Mouse (Mus musculus) heart, embryonic 14.5 days (tissue): ENCODE measurements around the gene Asna1. TPM values are rescaled to one million over a fixed set of nuclear protein-coding genes. Genes with fewer than 3 reads are reported as not detected.

Experiments used
- ATAC-seq: fragments of 200-750 bp; cut with Nextera tagmentation; 2 replicates; pipeline ENCODE4 v1.8.0; 2017; ENCODE audit warnings: low read depth, moderate TSS enrichment; ENCODE audit not compliant: insufficient number of reproducible peaks, insufficient read depth, low FRiP score
- H3K27ac ChIP-seq, 2 experiments: fragments of 200-500 bp in 1 of 2; fragments of 300-500 bp in 1 of 2; sonication (generic) in 1 of 2; replicated peaks in 1 of 2; 2 replicates each; pipeline ENCODE4 v1.5.1; 2012 to 2014; ENCODE audit warnings: low read depth in 2 of 2, low read length in 2 of 2, control low read depth in 1 of 2, mild to moderate bottlenecking in 1 of 2, mixed read lengths in 1 of 2; ENCODE audit not compliant: control insufficient read depth in 1 of 2, insufficient read depth in 1 of 2
- H3K27me3 ChIP-seq: fragments of 300-500 bp; sonication (generic); 2 replicates; pipeline ENCODE4 v1.6.1; 2014; ENCODE audit warnings: mild to moderate bottlenecking, low read length, control low read depth; ENCODE audit not compliant: control insufficient read depth, insufficient read depth
- H3K36me3 ChIP-seq: fragments of 300-500 bp; sonication (generic); 2 replicates; pipeline ENCODE4 v1.6.1; 2014; ENCODE audit warnings: mild to moderate bottlenecking, control low read depth, low read length, mixed read lengths; ENCODE audit not compliant: control insufficient read depth, insufficient read depth
- H3K4me1 ChIP-seq, 2 experiments: fragments of 200-500 bp in 1 of 2; fragments of 300-500 bp in 1 of 2; sonication (generic) in 1 of 2; 2 replicates each; pipeline ENCODE4 v1.6.1; 2012 to 2014; ENCODE audit warnings: low read length in 2 of 2, control low read depth in 1 of 2, mixed read lengths in 1 of 2; ENCODE audit not compliant: control insufficient read depth in 2 of 2, insufficient read depth in 2 of 2
- H3K4me2 ChIP-seq: fragments of 300-500 bp; sonication (generic); 2 replicates; pipeline ENCODE4 v1.6.1; 2014; ENCODE audit warnings: mild to moderate bottlenecking, low read length
- H3K4me3 ChIP-seq, 2 experiments: fragments of 200-500 bp in 1 of 2; fragments of 300-500 bp in 1 of 2; sonication (generic) in 1 of 2; 2 replicates each; pipeline ENCODE4 v1.5.1; 2012 to 2014; ENCODE audit warnings: low read length in 2 of 2, mild to moderate bottlenecking in 2 of 2, control low read depth in 1 of 2, low read depth in 1 of 2, moderate library complexity in 1 of 2; ENCODE audit not compliant: control insufficient read depth in 1 of 2, insufficient read depth in 1 of 2
- H3K9ac ChIP-seq: fragments of 300-500 bp; sonication (generic); 2 replicates; pipeline ENCODE4 v1.6.1; 2014; ENCODE audit warnings: mild to moderate bottlenecking, low read length
- H3K9me3 ChIP-seq: fragments of 300-500 bp; sonication (generic); 2 replicates; pipeline ENCODE4 v1.6.1; 2016; ENCODE audit warnings: low read length, control low read depth; ENCODE audit not compliant: control insufficient read depth
- WGBS: fragments of 180-500 bp; shearing (Covaris S2); extraction: QIAGEN DNeasy Blood & Tissue Kit; methylation state at CpG from one replicate; pipeline ENCODE4 v1.1.7; 2014; 5-methylcytosine and 5-hydroxymethylcytosine counted together
- polyA plus RNA-seq: library from polyadenylated mRNA; unstranded; fragments of >200 nt; fragmentation: Nextera tagmentation; extraction: Ambion mirVana; gene quantifications from 2 replicates; pipeline ENCODE4 v1.2.1, GENCODE M21; 2014

The Asna1 gene
- polyA plus RNA-seq, 1 experiment from 2014 or later = 109 TPM

- Histone ChIP-seq H3K27me3 (peaks cover 28% of the 10 kb centered on the region), H3K4me3 (no peak overlapping the region), H3K36me3 (no peaks in the 10 kb centered on the region), H3K4me2 (peak overlapping the region; percentile 39), H3K9ac (peak overlapping the region; percentile 34; the same call in 1 of the 2 replicates), H3K4me1 (peaks cover 2% of the 10 kb centered on the region in 2 experiments; a peak in 1 of 4 replicates), H3K9me3 (no peaks in the 10 kb centered on the region), H3K27ac (no peak overlapping the region)
- 5% methylated on average over 19 of the region's 19 CpGs for WGBS
- peak; percentile 67 for ATAC-seq
Measured at GRCm38 (mm10) chr8:84997649-84998295, 27.3 kb downstream of the Asna1 start.

- Histone ChIP-seq H3K4me3 (no peak overlapping the region), H3K36me3 (no peaks in the 10 kb centered on the region), H3K9me3 (no peaks in the 10 kb centered on the region), H3K27ac (no peak overlapping the region), H3K4me1 (peaks cover 2% of the 10 kb centered on the region in 2 experiments; a peak in 1 of 4 replicates), H3K9ac (no peak overlapping the region), H3K4me2 (no peak overlapping the region), H3K27me3 (peaks cover 28% of the 10 kb centered on the region)
- ATAC-seq = no peak
- WGBS = 84% methylated on average over 5 of the region's 5 CpGs
Measured at GRCm38 (mm10) chr8:84996978-84997377, 28.1 kb downstream of the Asna1 start.

- H3K4me3 ChIP-seq = no peak overlapping the region
- no peak overlapping the region for H3K4me2 ChIP-seq
- no peaks in the 10 kb centered on the region for H3K36me3 ChIP-seq
- no peaks in the 10 kb centered on the region for H3K9me3 ChIP-seq
- no peak overlapping the region for H3K27ac ChIP-seq
- WGBS = 16% methylated on average over 25 of the region's 25 CpGs
- no peak for ATAC-seq
- H3K4me1 ChIP-seq = peaks cover 6% of the 10 kb centered on the region in 2 experiments; a peak in 3 of 4 replicates
- peaks cover 28% of the 10 kb centered on the region for H3K27me3 ChIP-seq
- H3K9ac ChIP-seq = no peak overlapping the region
Measured at GRCm38 (mm10) chr8:84995680-84996079, 29.4 kb downstream of the Asna1 start.

GRCm38 (mm10) chr8:84994375-84994774 lies 30.7 kb downstream of the Asna1 start:
- Histone ChIP-seq H3K4me1 (peaks cover 8 to 10% of the 10 kb centered on the region in 2 experiments; a peak in 3 of 4 replicates), H3K4me3 (no peak overlapping the region), H3K4me2 (no peak overlapping the region), H3K27me3 (peaks cover 28% of the 10 kb centered on the region), H3K27ac (no peak overlapping the region), H3K36me3 (no peaks in the 10 kb centered on the region), H3K9ac (no peak overlapping the region), H3K9me3 (no peaks in the 10 kb centered on the region)
- ATAC-seq = no peak
- 90% methylated on average over 9 of the region's 9 CpGs for WGBS

GRCm38 (mm10) chr8:84990836-84991235 lies 34.2 kb downstream of the Asna1 start:
- Histone ChIP-seq H3K9me3 (no peaks in the 10 kb centered on the region), H3K4me2 (peak overlapping the region; percentile 91), H3K4me3 (peak overlapping the region; percentile 55 to 59), H3K27ac (no peak overlapping the region), H3K9ac (peak overlapping the region; percentile 81), H3K36me3 (no peaks in the 10 kb centered on the region), H3K27me3 (peaks cover 18% of the 10 kb centered on the region), H3K4me1 (peaks cover 9 to 17% of the 10 kb centered on the region in 2 experiments; a peak in 3 of 4 replicates)
- 1% methylated on average over 15 of the region's 15 CpGs for WGBS
- ATAC-seq = peak; percentile 55

- Histone ChIP-seq H3K36me3 (no peaks in the 10 kb centered on the region), H3K4me1 (peaks cover 10 to 20% of the 10 kb centered on the region in 2 experiments; a peak in 3 of 4 replicates), H3K4me2 (peak within 1 kb of the TSS; percentile 91), H3K9ac (peak within 1 kb of the TSS; percentile 81), H3K27me3 (peaks cover 13% of the 10 kb centered on the region), H3K4me3 (peak within 1 kb of the TSS; percentile 55 to 59), H3K27ac (peak within 1 kb of the TSS; percentile 54 to 65), H3K9me3 (no peaks in the 10 kb centered on the region)
- WGBS = under 1% methylated on average over 28 of the region's 28 CpGs
- peak; percentile 86 for ATAC-seq
Measured at GRCm38 (mm10) chr8:84990349-84990748, 34.7 kb downstream of the Asna1 start, which contains the start of gene Hook2. Gene Hook2 (plus strand): TSS chr8:84990603.

GRCm38 (mm10) chr8:84989810-84990209 lies 35.3 kb downstream of the Asna1 start:
- ATAC-seq = peak; percentile 55
- H3K27me3 ChIP-seq = peaks cover 9% of the 10 kb centered on the region
- peak overlapping the region; percentile 81 for H3K9ac ChIP-seq
- H3K4me3 ChIP-seq = peak overlapping the region; percentile 54 to 55
- peak overlapping the region; percentile 91 for H3K4me2 ChIP-seq
- H3K27ac ChIP-seq = peak overlapping the region; percentile 54 to 65
- no peaks in the 10 kb centered on the region for H3K9me3 ChIP-seq
- H3K4me1 ChIP-seq = peaks cover 14 to 26% of the 10 kb centered on the region in 2 experiments; a peak in 3 of 4 replicates
- H3K36me3 ChIP-seq = no peaks in the 10 kb centered on the region
- WGBS = under 1% methylated on average over 15 of the region's 15 CpGs
